Mouse (Mus musculus) heart, adult 18-20 months (tissue): ENCODE measurements around the gene Gm49776. TPM values are rescaled to one million over a fixed set of nuclear protein-coding genes. Genes with fewer than 3 reads are reported as not detected.
"Not testable (repeated sequence)": the region's sequence is repeated elsewhere in the genome, so short reads cannot be mapped to it uniquely, and the experiment has no call there.

Experiments
- DNase-seq, 2 experiments: peaks; one replicate each; pipeline ENCODE4 v3.0.0; 2021 to 2022; ENCODE audit warnings: mixed read lengths in 1 of 2
- microRNA-seq, 2 experiments: library from miRNA; unstranded; fragments of <30 nt; microRNA quantifications; one replicate each; pipeline ENCODE4 v1.2.0; 2022
- total RNA-seq, 2 experiments: library from RNA; stranded (reverse); gene quantifications; 2 replicates each; pipeline ENCODE4 v1.2.3; 2021

Gene Gm49776
- total RNA-seq, 2 experiments from 2014 or later, result not detected

DNA sequence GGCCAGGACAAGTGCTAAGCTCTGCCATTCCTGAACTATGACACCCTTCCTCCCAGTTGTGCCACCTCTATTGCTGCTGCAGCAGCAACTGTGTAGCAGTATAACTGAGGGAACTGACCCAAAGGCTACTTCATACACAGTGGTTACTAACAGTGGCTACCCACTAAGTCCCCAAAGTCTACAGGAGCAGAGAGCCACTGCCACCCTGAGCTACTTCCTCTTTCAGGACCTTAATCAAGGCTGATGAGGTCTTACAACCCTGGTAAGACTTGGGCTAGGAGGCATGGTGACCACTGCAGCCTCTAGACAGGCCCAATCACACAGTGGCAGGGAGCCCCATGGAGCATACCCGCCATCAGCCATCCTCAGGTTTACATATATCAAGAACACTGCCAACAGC is 56.1 kb downstream of the Gm49776 start:
- no peak for DNase-seq

DNA sequence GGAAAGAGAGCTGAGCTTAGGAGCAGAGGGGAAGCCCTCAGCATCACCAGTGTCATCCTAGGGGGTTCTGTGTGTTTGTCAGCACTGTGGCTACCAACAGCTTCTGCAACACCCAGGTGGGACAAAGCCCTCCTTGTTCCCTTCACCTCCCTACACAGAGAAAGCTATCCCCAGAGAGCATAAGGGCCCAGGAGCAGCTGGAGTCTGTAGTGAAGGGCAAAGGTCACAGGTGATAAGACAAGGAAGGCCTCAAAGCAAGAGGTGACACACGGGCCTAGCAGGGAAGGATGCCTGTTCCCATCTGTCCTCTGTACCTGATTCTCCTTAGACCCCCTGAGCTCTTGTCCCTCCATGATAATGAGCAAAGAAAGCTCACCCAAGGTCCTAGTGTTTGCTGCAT is 56.5 kb downstream of the Gm49776 start:
- no peak for DNase-seq

DNA sequence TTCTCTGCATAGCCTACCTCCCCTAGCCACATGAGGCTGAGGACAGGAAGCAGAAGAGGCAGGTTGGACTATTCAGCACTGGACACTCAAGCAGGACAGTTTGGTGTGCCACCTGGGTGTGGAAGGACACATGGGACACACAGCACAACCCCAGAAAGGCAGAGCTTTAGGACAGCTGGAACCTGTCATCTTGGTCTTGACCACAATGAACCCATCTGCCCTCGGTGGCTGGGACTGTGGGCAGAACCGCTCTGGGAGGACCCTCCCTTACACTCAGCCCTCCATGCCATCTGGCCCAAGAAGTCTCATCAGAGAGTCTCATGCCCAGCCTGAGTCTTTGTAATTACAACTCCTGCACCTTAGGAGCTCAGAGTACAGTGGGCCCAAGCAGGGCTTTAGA is 58.1 kb downstream of the Gm49776 start:
- DNase-seq, result no peak

- DNase-seq, result no peak
Observed at GRCm38 (mm10) chr16:18198365-18199098, 59.6 kb downstream of the Gm49776 start.

GRCm38 (mm10) chr16:18197881-18198280 is 60.2 kb downstream of the Gm49776 start:
- no peak for DNase-seq

GRCm38 (mm10) chr16:18195561-18195960 is 62.6 kb downstream of the Gm49776 start:
- DNase-seq, result not testable (repeated sequence)

Small RNA genes lying within 50 kb of the gene (microRNA-seq; reads per million reads assigned to microRNA genes)
- gene Gm24572 (0 reads per million in 2 experiments), gene Mir1306 (129 to 227 reads per million in 2 experiments)

Other genes with a start within 250 kb of the Gm49776 start
- gene Dgcr6, start 205.5 kb downstream of the Gm49776 start, total RNA-seq, result 10 to 100 TPM; 41.8 to 42.0 TPM
- 10 to 100 TPM; 12.3 to 17.9 TPM for gene Prodh, start 168.1 kb downstream of the Gm49776 start, total RNA-seq
- gene Rtn4r, start 130.7 kb downstream of the Gm49776 start, total RNA-seq, result 1 to 10 TPM; 3.6 to 5.5 TPM
- gene Ccdc188, start 40.4 kb downstream of the Gm49776 start, total RNA-seq, result not detected
- 10 to 100 TPM; 18.1 to 25.1 TPM for gene Zdhhc8, start 23.2 kb downstream of the Gm49776 start, total RNA-seq
- 10 to 100 TPM; 13.8 to 16.7 TPM for gene Trmt2a, start 9.6 kb downstream of the Gm49776 start, total RNA-seq
- gene Ranbp1, start 9.6 kb downstream of the Gm49776 start, total RNA-seq, result 10 to 100 TPM; 36.3 to 42.5 TPM
- gene Dgcr8, start 30.9 kb upstream of the Gm49776 start, total RNA-seq, result 10 to 100 TPM; 10.9 to 12.4 TPM
- 100 to 1,000 TPM; 170 to 176 TPM for gene Tango2, start 89.8 kb upstream of the Gm49776 start, total RNA-seq
- gene Arvcf, start 89.9 kb upstream of the Gm49776 start, total RNA-seq, result 10 to 100 TPM; 13.1 to 15.1 TPM
- gene Txnrd2, start 168.1 kb upstream of the Gm49776 start, total RNA-seq, result 10 to 100 TPM; 42.9 to 44.4 TPM
- gene Comt, start 168.5 kb upstream of the Gm49776 start, total RNA-seq, result 100 to 1,000 TPM; 123 to 141 TPM
- gene Gnb1l, start 240.4 kb upstream of the Gm49776 start, total RNA-seq, result 1 to 10 TPM; 6.1 to 6.4 TPM
- gene Rtl10, start 240.6 kb upstream of the Gm49776 start, total RNA-seq, result 1 to 10 TPM; 3.9 to 4.1 TPM